Comparison of ENCODE assay signal across 8 mouse cellular contexts in the genomic region with DNA sequence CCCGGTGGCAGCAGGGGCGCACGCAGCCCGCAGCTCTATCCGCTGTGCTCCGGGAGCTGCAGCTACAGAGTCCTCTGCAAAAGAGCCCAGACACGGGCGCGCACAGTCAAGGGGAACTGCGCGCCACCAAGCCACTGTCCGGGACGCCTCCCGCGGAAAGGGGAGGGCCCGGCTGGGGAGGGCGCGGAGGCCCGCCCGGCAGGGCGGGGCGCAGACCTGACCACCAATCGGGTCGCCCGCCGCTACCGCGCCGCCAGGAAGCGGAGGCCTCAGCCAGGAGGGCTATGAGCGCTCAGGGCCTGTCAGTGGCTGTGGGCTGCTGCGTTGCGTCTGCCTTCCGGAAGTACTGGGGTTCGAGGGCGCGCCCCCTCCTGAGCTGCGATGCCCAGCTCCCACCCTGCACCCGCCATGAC. TPM values are rescaled to one million over a fixed set of nuclear protein-coding genes. Genes with fewer than 3 reads are reported as not detected.
DNase-seq lines count a peak whose midpoint lies in the region; ATAC-seq and TF ChIP-seq lines count a peak whose summit lies in the region.
"Not testable (repeated sequence)": the region's sequence is repeated elsewhere in the genome, so short reads cannot be mapped to it uniquely, and the experiment has no call there.
"Had no signal": no experiment of that assay in that cellular context is flagged by ENCODE, and none has a peak within 500 bp of the region (broad histone marks: within the 10 kb centered on the region; RNA-seq: fewer than 3 reads in every experiment).

A gene (minus strand): TSS at position 139 of the 413 bp plus-strand sequence.

- H3K27ac ChIP-seq in gastrocnemius, adult 2 months; midbrain, embryonic 14.5 days (replicated peaks; ENCODE audit: low read depth, low read length); small intestine, adult 2 months (ENCODE audit: insufficient read depth, low read depth, low read length): not testable (repeated sequence)
- H3K27ac ChIP-seq in hindbrain, embryonic 10.5 days: peak within 1 kb of the TSS; percentile 72; the same call in 1 of the 2 replicates
- H3K27ac ChIP-seq in limb, embryonic 14.5 days (replicated peaks; ENCODE audit: low read depth, low read length): 0 out of 2 replicates have a peak within 1 kb of the TSS, but pooled peaks have one; percentile 55

- TF ChIP-seq CTCF in gastrocnemius, adult 2 months (IDR thresholded peaks at IDR 0.05); small intestine, adult 2 months (IDR thresholded peaks at IDR 0.05; ENCODE audit: extremely low read depth, insufficient read length, insufficient replicate concordance, low read depth, low read length): not testable (repeated sequence)

- peak; percentile 2 to 19 for DNase-seq in cerebellum, postnatal 4 days (ENCODE audit: low spot score in 2 of 2)
- peak; percentile 49 for DNase-seq in gastrocnemius, adult 2 months
- peak; percentile 60 for DNase-seq in hindbrain, embryonic 10.5 days (ENCODE audit: low spot score)
- DNase-seq in kidney, postnatal 4 days: peak; percentile 76 to 85
- peak; percentile 37 for DNase-seq in limb, embryonic 14.5 days (ENCODE audit: low spot score)
- peak; percentile 23 for DNase-seq in midbrain, embryonic 14.5 days

- peak within 1 kb of the TSS; percentile 68 for H3K4me3 ChIP-seq in gastrocnemius, adult 2 months
- peak within 1 kb of the TSS; percentile 52 for H3K4me3 ChIP-seq in hindbrain, embryonic 10.5 days
- peak within 1 kb of the TSS; percentile 44 for H3K4me3 ChIP-seq in limb, embryonic 14.5 days (replicated peaks; ENCODE audit: low read length)
- H3K4me3 ChIP-seq in midbrain, embryonic 14.5 days (replicated peaks; ENCODE audit: low read depth, low read length): peak within 1 kb of the TSS; percentile 28
- H3K4me3 ChIP-seq in small intestine, adult 2 months (ENCODE audit: low read depth, low read length): peak within 1 kb of the TSS; percentile 71

- intact Hi-C loops in gastrocnemius, adult 2 months (cut with DNase I): not testable (repeated sequence)

- H3K9me3 ChIP-seq in hindbrain, embryonic 10.5 days; limb, embryonic 14.5 days (ENCODE audit: control insufficient read depth, low read length); midbrain, embryonic 14.5 days (ENCODE audit: control insufficient read depth, low read length): not testable (repeated sequence)

- not testable (repeated sequence) for H3K4me1 ChIP-seq in hindbrain, embryonic 10.5 days (replicated peaks); limb, embryonic 14.5 days (ENCODE audit: control insufficient read depth, insufficient read depth, low read length); midbrain, embryonic 14.5 days (ENCODE audit: control insufficient read depth, insufficient read depth, low read length); small intestine, adult 2 months (ENCODE audit: control insufficient read depth, insufficient read depth, insufficient read length, low read length)

- not testable (repeated sequence) for TF ChIP-seq POLR2A in limb, embryonic 14.5 days (IDR thresholded peaks at IDR 0.05; ENCODE audit: borderline replicate concordance, extremely low read depth, insufficient read depth, insufficient read length); small intestine, adult 2 months (IDR thresholded peaks at IDR 0.05; ENCODE audit: low read depth, low read length)

- under 1% methylated on average over 38 of the region's 39 CpGs for WGBS in hindbrain, embryonic 10.5 days
- under 1% methylated on average over 20 of the region's 39 CpGs for WGBS in limb, embryonic 14.5 days
- WGBS in midbrain, embryonic 14.5 days: 3% methylated on average over 23 of the region's 39 CpGs
- 4% methylated on average over 39 of the region's 39 CpGs for WGBS in small intestine, adult 2 months

- peak within 1 kb of the TSS; percentile 34; the same call in 1 of the 2 replicates for H3K4me2 ChIP-seq in limb, embryonic 14.5 days (replicated peaks; ENCODE audit: low read depth, low read length, severe bottlenecking)
- peak within 1 kb of the TSS; percentile 30 for H3K4me2 ChIP-seq in midbrain, embryonic 14.5 days (ENCODE audit: low read length)

- peak; percentile 65; the same call in 1 of the 2 replicates for ATAC-seq in limb, embryonic 14.5 days (ENCODE audit: low FRiP score, low read depth)
- ATAC-seq in midbrain, embryonic 14.5 days (ENCODE audit: low FRiP score, low TSS enrichment): not testable (repeated sequence)

- H3K27me3 ChIP-seq in hindbrain, embryonic 10.5 days (ENCODE audit: insufficient read depth, poor library complexity, severe bottlenecking); limb, embryonic 14.5 days (ENCODE audit: control insufficient read depth, insufficient read depth, low read length); midbrain, embryonic 14.5 days (ENCODE audit: control insufficient read depth, insufficient read depth, low read length); small intestine, adult 2 months (ENCODE audit: control insufficient read depth, insufficient read depth, low read length): not testable (repeated sequence)

- H3K36me3 ChIP-seq in hindbrain, embryonic 10.5 days; limb, embryonic 14.5 days (ENCODE audit: control insufficient read depth, insufficient read depth, low read length); midbrain, embryonic 14.5 days (ENCODE audit: control insufficient read depth, insufficient read depth, low read length); small intestine, adult 2 months (ENCODE audit: control insufficient read depth, insufficient read depth, low read length): not testable (repeated sequence)

- H3K9ac ChIP-seq in limb, embryonic 14.5 days (ENCODE audit: low read depth, low read length, severe bottlenecking): peak within 1 kb of the TSS; percentile 52
- not testable (repeated sequence) for H3K9ac ChIP-seq in midbrain, embryonic 14.5 days (replicated peaks; ENCODE audit: low read length)

RNA-seq across cellular contexts. Expression of the gene that starts here (rescaled TPM):
- total RNA-seq in gastrocnemius, adult 2 months (2021): under 1 TPM; 0.18 to 0.31 TPM
- 2.6 and 3.6 TPM in 2 replicates for polyA plus RNA-seq in hindbrain, embryonic 10.5 days (2016; fragmentation: Nextera tagmentation; extraction: Ambion mirVana)
- polyA plus RNA-seq in limb, embryonic 14.5 days (2012; rRNA removed): 3.7 and 4.2 TPM in 2 replicates
- polyA plus RNA-seq in limb, embryonic 14.5 days (2014; fragmentation: Nextera tagmentation; extraction: Ambion mirVana): 3.3 and 3.6 TPM in 2 replicates
- polyA plus RNA-seq in midbrain, embryonic 14.5 days (2014; fragmentation: Nextera tagmentation; extraction: Ambion mirVana): 1.3 and 1.5 TPM in 2 replicates
- polyA plus RNA-seq in small intestine, adult 2 months (2012; rRNA removed): 0.04 and 0.19 TPM in 2 replicates
- polyA plus RNA-seq: erythroblast, embryonic 14.5 days had no signal

Comparison
In these comparisons a context has a peak if more than half of its experiments do, and no peak if none do; other contexts are left out.
1. Peak in DNase-seq and H3K4me3 ChIP-seq in gastrocnemius, adult 2 months; RNA of the gene not detected or under 1 TPM.
2. DNase-seq: peak in every context shown above with its lines; median percentile 80 in kidney, postnatal 4 days; 60 in hindbrain, embryonic 10.5 days; 49 in gastrocnemius, adult 2 months; 37 in limb, embryonic 14.5 days; 23 in midbrain, embryonic 14.5 days; 10 in cerebellum, postnatal 4 days.